Mouse (Mus musculus): ENCODE results near the gene Mylk4. TPM values are rescaled to one million over a fixed set of nuclear protein-coding genes. Genes with fewer than 3 reads are reported as not detected.

Mylk4 gene
- polyA plus RNA-seq, 1 experiment, result not detected

DNA sequence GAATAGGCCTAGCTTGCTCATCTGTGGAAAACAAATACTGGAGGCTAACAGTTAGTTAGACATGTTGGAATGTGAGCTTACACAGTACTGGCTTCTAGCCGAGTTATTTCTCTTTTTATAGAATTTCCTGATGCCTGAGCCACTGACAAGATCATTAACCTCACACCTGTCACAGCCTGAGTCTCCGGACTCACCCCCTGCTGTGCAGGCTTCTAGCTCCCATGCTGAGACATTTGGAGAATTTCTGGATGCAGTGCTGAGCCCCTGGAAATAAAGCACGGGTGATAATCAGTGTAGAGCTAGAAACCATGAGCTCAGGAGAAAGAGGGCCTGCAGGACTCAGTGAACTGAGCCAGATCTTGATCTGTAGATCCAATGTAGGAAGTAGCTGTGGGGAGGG is 13.8 kb downstream of the Mylk4 start:
- Histone ChIP-seq H3K4me1 (ENCODE audit: control insufficient read depth, insufficient read depth, low read length) (no peaks in the 10 kb centered on the region), H3K4me3 (ENCODE audit: low read depth, low read length) (no peak overlapping the region), H3K9me3 (replicated peaks; ENCODE audit: control insufficient read depth, insufficient read depth, low read length, poor library complexity, severe bottlenecking) (no peaks in the 10 kb centered on the region), H3K27me3 (ENCODE audit: control insufficient read depth, insufficient read depth, low read length, poor library complexity, severe bottlenecking) (no peaks in the 10 kb centered on the region), H3K27ac (ENCODE audit: insufficient read depth, low read length) (no peak overlapping the region), H3K9ac (ENCODE audit: low read depth, poor library complexity, severe bottlenecking) (no peak overlapping the region), H3K36me3 (ENCODE audit: control insufficient read depth, insufficient read depth, low read length, poor library complexity, severe bottlenecking) (no peaks in the 10 kb centered on the region)
- TF ChIP-seq POLR2A (IDR thresholded peaks at IDR 0.05; ENCODE audit: insufficient read depth, low read length) (no peak), CTCF (IDR thresholded peaks at IDR 0.05; ENCODE audit: low read depth, low read length) (no peak), EP300 (IDR thresholded peaks at IDR 0.05; ENCODE audit: insufficient read depth, low read depth, low read length) (no peak)

GRCm38 (mm10) chr13:32768104-32768503 is 15.7 kb downstream of the Mylk4 start:
- no peaks in the 10 kb centered on the region for H3K4me1 ChIP-seq (ENCODE audit: control insufficient read depth, insufficient read depth, low read length)
- H3K9ac ChIP-seq (ENCODE audit: low read depth, poor library complexity, severe bottlenecking), result no peak overlapping the region
- no peaks in the 10 kb centered on the region for H3K9me3 ChIP-seq (replicated peaks; ENCODE audit: control insufficient read depth, insufficient read depth, low read length, poor library complexity, severe bottlenecking)
- H3K4me3 ChIP-seq (ENCODE audit: low read depth, low read length), result no peak overlapping the region
- H3K27me3 ChIP-seq (ENCODE audit: control insufficient read depth, insufficient read depth, low read length, poor library complexity, severe bottlenecking), result no peaks in the 10 kb centered on the region
- H3K36me3 ChIP-seq (ENCODE audit: control insufficient read depth, insufficient read depth, low read length, poor library complexity, severe bottlenecking), result no peaks in the 10 kb centered on the region
- TF ChIP-seq CTCF (IDR thresholded peaks at IDR 0.05; ENCODE audit: low read depth, low read length), result peak; percentile 9
- no peak for TF ChIP-seq POLR2A (IDR thresholded peaks at IDR 0.05; ENCODE audit: insufficient read depth, low read length)
- H3K27ac ChIP-seq (ENCODE audit: insufficient read depth, low read length), result no peak overlapping the region

DNA sequence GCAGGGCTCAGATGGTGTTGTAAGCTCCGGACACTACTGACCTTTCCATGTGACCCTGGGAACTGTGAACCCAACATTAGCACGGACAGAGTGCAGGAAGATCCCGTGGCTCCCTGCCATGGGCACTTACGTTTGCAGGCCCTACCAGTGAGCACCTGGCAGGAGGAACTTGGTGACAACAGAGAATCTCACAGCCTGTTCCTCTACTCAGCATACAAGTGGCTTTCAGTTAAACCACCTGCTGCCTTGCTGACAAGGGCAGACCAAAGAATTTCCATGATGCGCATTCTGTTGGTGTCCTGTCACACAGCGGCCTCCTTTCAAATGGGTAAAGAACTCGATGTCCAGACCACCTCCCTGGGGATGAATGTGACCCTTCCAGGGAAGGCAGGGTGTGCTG is 19.3 kb downstream of the Mylk4 start:
- Histone ChIP-seq H3K4me3 (ENCODE audit: low read depth, low read length) (no peak overlapping the region), H3K36me3 (ENCODE audit: control insufficient read depth, insufficient read depth, low read length, poor library complexity, severe bottlenecking) (no peaks in the 10 kb centered on the region), H3K9me3 (replicated peaks; ENCODE audit: control insufficient read depth, insufficient read depth, low read length, poor library complexity, severe bottlenecking) (no peaks in the 10 kb centered on the region), H3K4me1 (ENCODE audit: control insufficient read depth, insufficient read depth, low read length) (no peaks in the 10 kb centered on the region), H3K9ac (ENCODE audit: low read depth, poor library complexity, severe bottlenecking) (no peak overlapping the region), H3K27ac (ENCODE audit: insufficient read depth, low read length) (no peak overlapping the region), H3K27me3 (ENCODE audit: control insufficient read depth, insufficient read depth, low read length, poor library complexity, severe bottlenecking) (no peaks in the 10 kb centered on the region; the same call in 1 of the 2 replicates)
- TF ChIP-seq EP300 (IDR thresholded peaks at IDR 0.05; ENCODE audit: insufficient read depth, low read depth, low read length), result peak; percentile 71
- TF ChIP-seq POLR2A (IDR thresholded peaks at IDR 0.05; ENCODE audit: insufficient read depth, low read length), result no peak
- TF ChIP-seq CTCF (IDR thresholded peaks at IDR 0.05; ENCODE audit: low read depth, low read length), result no peak

DNA sequence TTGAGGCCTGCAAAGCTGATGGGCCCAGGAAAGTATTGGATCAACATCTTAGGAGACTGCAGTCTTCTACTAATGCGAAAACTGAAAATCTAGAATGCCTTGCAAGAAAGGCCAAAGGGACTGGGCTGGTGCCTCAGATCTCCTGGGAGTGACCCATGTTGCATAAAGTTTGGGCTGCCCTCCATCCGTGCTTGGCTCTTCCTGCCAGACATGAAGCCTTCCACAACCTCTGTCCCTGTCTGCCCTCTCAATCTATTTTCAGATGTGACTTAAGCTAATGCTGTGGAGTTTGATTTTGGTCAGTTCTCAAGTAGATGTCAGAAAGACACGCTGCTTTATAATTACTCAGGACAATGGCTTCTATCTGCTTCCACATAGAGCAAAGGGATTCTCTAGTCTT is 20.6 kb downstream of the Mylk4 start:
- Histone ChIP-seq H3K4me1 (ENCODE audit: control insufficient read depth, insufficient read depth, low read length) (no peaks in the 10 kb centered on the region), H3K36me3 (ENCODE audit: control insufficient read depth, insufficient read depth, low read length, poor library complexity, severe bottlenecking) (no peaks in the 10 kb centered on the region), H3K27me3 (ENCODE audit: control insufficient read depth, insufficient read depth, low read length, poor library complexity, severe bottlenecking) (no peaks in the 10 kb centered on the region; the same call in 1 of the 2 replicates), H3K9ac (ENCODE audit: low read depth, poor library complexity, severe bottlenecking) (no peak overlapping the region), H3K9me3 (replicated peaks; ENCODE audit: control insufficient read depth, insufficient read depth, low read length, poor library complexity, severe bottlenecking) (no peaks in the 10 kb centered on the region), H3K27ac (ENCODE audit: insufficient read depth, low read length) (no peak overlapping the region), H3K4me3 (ENCODE audit: low read depth, low read length) (no peak overlapping the region)
- TF ChIP-seq POLR2A (IDR thresholded peaks at IDR 0.05; ENCODE audit: insufficient read depth, low read length), result no peak
- no peak for TF ChIP-seq EP300 (IDR thresholded peaks at IDR 0.05; ENCODE audit: insufficient read depth, low read depth, low read length)

DNA sequence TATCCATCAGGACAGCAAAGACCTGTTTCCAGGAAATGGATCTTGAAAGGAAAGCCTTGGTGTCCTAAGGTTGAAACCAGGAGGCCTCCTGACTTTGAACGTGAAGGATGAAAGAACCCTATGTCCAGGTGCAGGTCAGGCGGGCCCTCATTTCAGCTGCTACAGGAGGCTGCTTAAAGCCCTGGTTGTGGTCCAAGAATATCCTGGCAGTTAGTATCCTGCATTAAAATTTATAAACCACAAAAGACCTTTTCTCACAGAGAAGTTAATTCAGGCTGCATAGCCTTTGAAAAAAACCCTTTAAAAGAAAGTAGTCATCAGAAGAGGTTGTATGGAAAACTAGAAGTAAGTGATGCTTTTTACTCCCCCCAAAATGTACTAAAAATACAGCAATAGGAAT is 23.0 kb downstream of the Mylk4 start:
- no peak overlapping the region for H3K9ac ChIP-seq (ENCODE audit: low read depth, poor library complexity, severe bottlenecking)
- no peak overlapping the region for H3K4me3 ChIP-seq (ENCODE audit: low read depth, low read length)
- H3K27ac ChIP-seq (ENCODE audit: insufficient read depth, low read length), result no peak overlapping the region
- H3K9me3 ChIP-seq (replicated peaks; ENCODE audit: control insufficient read depth, insufficient read depth, low read length, poor library complexity, severe bottlenecking), result no peaks in the 10 kb centered on the region
- H3K27me3 ChIP-seq (ENCODE audit: control insufficient read depth, insufficient read depth, low read length, poor library complexity, severe bottlenecking), result no peaks in the 10 kb centered on the region; the same call in 1 of the 2 replicates
- no peaks in the 10 kb centered on the region for H3K36me3 ChIP-seq (ENCODE audit: control insufficient read depth, insufficient read depth, low read length, poor library complexity, severe bottlenecking)
- H3K4me1 ChIP-seq (ENCODE audit: control insufficient read depth, insufficient read depth, low read length), result no peaks in the 10 kb centered on the region
- no peak for TF ChIP-seq EP300 (IDR thresholded peaks at IDR 0.05; ENCODE audit: insufficient read depth, low read depth, low read length)
- no peak for TF ChIP-seq CTCF (IDR thresholded peaks at IDR 0.05; ENCODE audit: low read depth, low read length)
- TF ChIP-seq POLR2A (IDR thresholded peaks at IDR 0.05; ENCODE audit: insufficient read depth, low read length), result no peak

DNA sequence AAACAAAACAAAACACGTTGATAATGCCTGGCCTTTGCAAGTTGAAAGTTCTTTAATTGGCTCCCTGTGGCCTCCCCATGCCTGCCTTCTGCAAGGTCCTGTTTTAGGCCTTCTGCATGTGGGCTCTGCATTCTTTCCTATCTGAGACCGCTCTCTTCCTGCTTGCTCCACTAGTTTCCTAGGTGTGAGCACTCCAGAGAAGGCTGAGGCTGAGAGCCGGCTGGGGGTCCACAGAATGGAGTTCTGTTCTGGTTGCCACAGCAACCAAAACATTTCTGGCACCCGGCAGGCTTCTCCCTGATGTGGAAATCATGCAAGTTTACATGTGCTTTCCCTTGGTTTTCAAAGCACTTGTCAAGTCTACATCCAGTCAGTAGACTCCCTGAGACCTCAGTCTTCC is 24.7 kb downstream of the Mylk4 start:
- Histone ChIP-seq H3K27ac (ENCODE audit: insufficient read depth, low read length) (no peak overlapping the region), H3K9ac (ENCODE audit: low read depth, poor library complexity, severe bottlenecking) (no peak overlapping the region), H3K27me3 (ENCODE audit: control insufficient read depth, insufficient read depth, low read length, poor library complexity, severe bottlenecking) (no peaks in the 10 kb centered on the region; the same call in 1 of the 2 replicates), H3K4me1 (ENCODE audit: control insufficient read depth, insufficient read depth, low read length) (no peaks in the 10 kb centered on the region), H3K36me3 (ENCODE audit: control insufficient read depth, insufficient read depth, low read length, poor library complexity, severe bottlenecking) (no peaks in the 10 kb centered on the region), H3K4me3 (ENCODE audit: low read depth, low read length) (no peak overlapping the region), H3K9me3 (replicated peaks; ENCODE audit: control insufficient read depth, insufficient read depth, low read length, poor library complexity, severe bottlenecking) (no peaks in the 10 kb centered on the region)
- no peak for TF ChIP-seq POLR2A (IDR thresholded peaks at IDR 0.05; ENCODE audit: insufficient read depth, low read length)
- no peak for TF ChIP-seq EP300 (IDR thresholded peaks at IDR 0.05; ENCODE audit: insufficient read depth, low read depth, low read length)

All from ES-Bruce4 (cell line).